Mouse (Mus musculus): ENCODE measurements at regions not wholly inside any gene's neighbourhood (a gene's known extent, or its start where the extent isn't known, plus 50 kb on each side); places are given as distances from the start of the nearest gene placed in this dataset.
"Not testable (repeated sequence)": the region's sequence is repeated elsewhere in the genome, so short reads cannot be mapped to it uniquely, and the experiment has no call there.

- ATAC-seq (ENCODE audit: low TSS enrichment): no peak
Observed at GRCm38 (mm10) chr13:111860931-111861330, 52.1 kb upstream of the Map3k1 start.

GRCm38 (mm10) chr13:111862316-111862715 is 53.5 kb upstream of the Map3k1 start:
- no peak for ATAC-seq (ENCODE audit: low TSS enrichment)

GRCm38 (mm10) chr13:111865956-111866355 is 57.2 kb upstream of the Map3k1 start:
- no peak for ATAC-seq (ENCODE audit: low TSS enrichment)

- no peak for ATAC-seq (ENCODE audit: low TSS enrichment)
Observed at GRCm38 (mm10) chr13:111867261-111867660, 58.5 kb upstream of the Map3k1 start.

- ATAC-seq (ENCODE audit: low TSS enrichment): peak; percentile 39; the same call in 1 of the 2 replicates
Observed at GRCm38 (mm10) chr13:111867763-111868725, 59.3 kb upstream of the Map3k1 start.

GRCm38 (mm10) chr13:111868947-111869346 is 60.2 kb upstream of the Map3k1 start:
- no peak for ATAC-seq (ENCODE audit: low TSS enrichment)

GRCm38 (mm10) chr13:111869771-111870437 is 61.1 kb upstream of the Map3k1 start:
- ATAC-seq (ENCODE audit: low TSS enrichment): peak; percentile 89

GRCm38 (mm10) chr13:111870505-111870904 is 61.7 kb upstream of the Map3k1 start:
- ATAC-seq (ENCODE audit: low TSS enrichment): no peak

GRCm38 (mm10) chr13:111871672-111872410 is 63.0 kb upstream of the Map3k1 start:
- ATAC-seq (ENCODE audit: low TSS enrichment): no peak

- ATAC-seq (ENCODE audit: low TSS enrichment): no peak
Observed at GRCm38 (mm10) chr13:111874330-111874729, 65.5 kb upstream of the Map3k1 start.

- ATAC-seq (ENCODE audit: low TSS enrichment): no peak
Observed at GRCm38 (mm10) chr13:111876404-111876803, 67.6 kb upstream of the Map3k1 start.

- no peak for ATAC-seq (ENCODE audit: low TSS enrichment)
Observed at GRCm38 (mm10) chr13:111876847-111877246, 68.1 kb upstream of the Map3k1 start.

- not testable (repeated sequence) for ATAC-seq (ENCODE audit: low TSS enrichment)
Observed at GRCm38 (mm10) chr13:111883768-111884566, 75.2 kb upstream of the Map3k1 start.

GRCm38 (mm10) chr13:111890792-111891191 is 82.0 kb upstream of the Map3k1 start:
- no peak for ATAC-seq (ENCODE audit: low TSS enrichment)

- no peak for ATAC-seq (ENCODE audit: low TSS enrichment)
Observed at GRCm38 (mm10) chr13:111892141-111892540, 83.3 kb upstream of the Map3k1 start.

GRCm38 (mm10) chr13:111893221-111893713 is 84.5 kb upstream of the Map3k1 start:
- no peak for ATAC-seq (ENCODE audit: low TSS enrichment)

- ATAC-seq (ENCODE audit: low TSS enrichment): no peak
Observed at GRCm38 (mm10) chr13:111894804-111895478, 86.1 kb upstream of the Map3k1 start.

- no peak for ATAC-seq (ENCODE audit: low TSS enrichment)
Observed at GRCm38 (mm10) chr13:111896279-111896678, 87.5 kb upstream of the Map3k1 start.

GRCm38 (mm10) chr13:111903361-111903760 is 94.6 kb upstream of the Map3k1 start:
- ATAC-seq (ENCODE audit: low TSS enrichment): no peak

- ATAC-seq (ENCODE audit: low TSS enrichment): no peak
Observed at GRCm38 (mm10) chr13:111903931-111904330, 95.1 kb upstream of the Map3k1 start.

All from frontal cortex, adult (tissue).